Mouse (Mus musculus) ES-E14 (cell line): Measurements from ENCODE around the gene AW146154.

ENCODE experiments used
- CHD2 ChIP-seq: IDR thresholded peaks from 2 replicates; pipeline ENCODE4 v1.6.1; 2014; ENCODE audit warnings: mild to moderate bottlenecking, low read depth, low read length, inconsistent platforms
- ZNF384 ChIP-seq: IDR thresholded peaks from 2 replicates; pipeline ENCODE4 v1.6.1; 2012; ENCODE audit warnings: low read depth, low read length, inconsistent platforms

- TF ChIP-seq CHD2, result no peak
- TF ChIP-seq ZNF384, result no peak
Measured at GRCm38 (mm10) chr7:41451864-41452263, 47.8 kb downstream of the AW146154 start.
